Comparison of ENCODE assay signal across 8 mouse cellular contexts in genomic region chr5:3597171-3597570, GRCm38 (mm10). TPM values are rescaled to one million over a fixed set of nuclear protein-coding genes. Genes with fewer than 3 reads are reported as not detected.
DNase-seq lines count a peak whose midpoint lies in the region; ATAC-seq and TF ChIP-seq lines count a peak whose summit lies in the region.

No protein-coding gene starts in this region.

- H3K4me3 ChIP-seq in kidney, embryonic 15.5 days (replicated peaks): peak overlapping the region; percentile 75
- peak overlapping the region; percentile 83 for H3K4me3 ChIP-seq in embryonic facial prominence, embryonic 12.5 days
- H3K4me3 ChIP-seq in intestine, embryonic 15.5 days (replicated peaks): peak overlapping the region; percentile 73
- peak overlapping the region; percentile 72 for H3K4me3 ChIP-seq in midbrain, postnatal 0 days (ENCODE audit: low read depth, low read length)

- ATAC-seq in kidney, embryonic 15.5 days (replicated peaks; ENCODE audit: low FRiP score): no peak
- no peak for ATAC-seq in embryonic facial prominence, embryonic 12.5 days (ENCODE audit: insufficient number of reproducible peaks, insufficient read depth, low FRiP score, low TSS enrichment)
- no peak for ATAC-seq in intestine, embryonic 15.5 days
- ATAC-seq in midbrain, postnatal 0 days (ENCODE audit: low FRiP score): no peak

- no peaks in the 10 kb centered on the region for H3K27me3 ChIP-seq in kidney, embryonic 15.5 days
- H3K27me3 ChIP-seq in embryonic facial prominence, embryonic 12.5 days: no peaks in the 10 kb centered on the region
- H3K27me3 ChIP-seq in intestine, embryonic 15.5 days (replicated peaks): no peaks in the 10 kb centered on the region
- no peaks in the 10 kb centered on the region for H3K27me3 ChIP-seq in midbrain, postnatal 0 days (ENCODE audit: insufficient read depth, low read length)

- H3K36me3 ChIP-seq in kidney, embryonic 15.5 days: peaks cover 9% of the 10 kb centered on the region
- H3K36me3 ChIP-seq in embryonic facial prominence, embryonic 12.5 days: 0 out of 2 replicates have a peak, but pooled peaks cover 4% of the 10 kb centered on the region
- H3K36me3 ChIP-seq in intestine, embryonic 15.5 days: no peaks in the 10 kb centered on the region
- H3K36me3 ChIP-seq in midbrain, postnatal 0 days (ENCODE audit: insufficient read depth, low read length): 0 out of 2 replicates have a peak, but pooled peaks cover 2% of the 10 kb centered on the region

- no peaks in the 10 kb centered on the region for H3K9me3 ChIP-seq in kidney, embryonic 15.5 days (replicated peaks)
- no peaks in the 10 kb centered on the region for H3K9me3 ChIP-seq in embryonic facial prominence, embryonic 12.5 days
- no peaks in the 10 kb centered on the region for H3K9me3 ChIP-seq in intestine, embryonic 15.5 days
- H3K9me3 ChIP-seq in midbrain, postnatal 0 days (ENCODE audit: low read length): no peaks in the 10 kb centered on the region

- peaks cover 20% of the 10 kb centered on the region for H3K4me1 ChIP-seq in kidney, embryonic 15.5 days
- H3K4me1 ChIP-seq in embryonic facial prominence, embryonic 12.5 days: peaks cover 11% of the 10 kb centered on the region
- peaks cover 10% of the 10 kb centered on the region; the same call in 1 of the 2 replicates for H3K4me1 ChIP-seq in intestine, embryonic 15.5 days (replicated peaks)
- peaks cover 7% of the 10 kb centered on the region; the same call in 1 of the 2 replicates for H3K4me1 ChIP-seq in midbrain, postnatal 0 days (ENCODE audit: insufficient read depth, low read length)

- TF ChIP-seq CTCF in midbrain, postnatal 0 days (IDR thresholded peaks at IDR 0.05): no peak

- peak overlapping the region; percentile 64; the same call in 1 of the 2 replicates for H3K9ac ChIP-seq in kidney, embryonic 15.5 days
- H3K9ac ChIP-seq in embryonic facial prominence, embryonic 12.5 days: no peak overlapping the region
- peak overlapping the region; percentile 62 for H3K9ac ChIP-seq in intestine, embryonic 15.5 days
- H3K9ac ChIP-seq in midbrain, postnatal 0 days (replicated peaks; ENCODE audit: low read length, poor library complexity, severe bottlenecking): peak overlapping the region; percentile 77; the same call in 1 of the 2 replicates

- DNase-seq in kidney, adult 18-20 months: no peak
- DNase-seq in midbrain, postnatal 0 days (ENCODE audit: low spot score): no peak
- no peak for DNase-seq in retina, postnatal 1 day
- DNase-seq in layer of hippocampus, adult 9-11 months: no peak
- no peak for DNase-seq in urinary bladder, postnatal 25 days (ENCODE audit: low spot score)

- H3K4me2 ChIP-seq in kidney, embryonic 15.5 days: peak overlapping the region; percentile 82
- H3K4me2 ChIP-seq in embryonic facial prominence, embryonic 12.5 days (replicated peaks): peak overlapping the region; percentile 68
- H3K4me2 ChIP-seq in intestine, embryonic 15.5 days (replicated peaks): peak overlapping the region; percentile 71
- peak overlapping the region; percentile 72 for H3K4me2 ChIP-seq in midbrain, postnatal 0 days (ENCODE audit: low read depth, low read length, poor library complexity, severe bottlenecking)

- no peak overlapping the region for H3K27ac ChIP-seq in kidney, embryonic 15.5 days
- H3K27ac ChIP-seq in embryonic facial prominence, embryonic 12.5 days: no peak overlapping the region
- H3K27ac ChIP-seq in intestine, embryonic 15.5 days: no peak overlapping the region
- H3K27ac ChIP-seq in midbrain, postnatal 0 days (ENCODE audit: low read depth, low read length): no peak overlapping the region

RNA-seq across cellular contexts. Expression of gene Rbm48, which starts 0.8 kb away (rescaled TPM):
- polyA plus RNA-seq in kidney, embryonic 15.5 days (2015; fragmentation: Nextera tagmentation; extraction: Ambion mirVana): 14.1 and 15.1 TPM in 2 replicates
- 14.6 and 18.0 TPM in 2 replicates for polyA plus RNA-seq in embryonic facial prominence, embryonic 12.5 days (2016; fragmentation: Nextera tagmentation; extraction: Ambion mirVana)
- polyA plus RNA-seq in intestine, embryonic 15.5 days (2015; fragmentation: Nextera tagmentation; extraction: Ambion mirVana): 9.3 and 10.8 TPM in 2 replicates
- total RNA-seq in midbrain, postnatal 0 days (2014; rRNA removed): 14.5 and 17.0 TPM in 2 replicates
- polyA plus RNA-seq in midbrain, postnatal 0 days (2015; fragmentation: Nextera tagmentation; extraction: Ambion mirVana): 18.3 and 19.3 TPM in 2 replicates

RNA-seq across cellular contexts. Expression of gene Pex1, which starts 1.3 kb away (rescaled TPM):
- 16.8 and 18.3 TPM in 2 replicates for polyA plus RNA-seq in kidney, embryonic 15.5 days (2015; fragmentation: Nextera tagmentation; extraction: Ambion mirVana)
- polyA plus RNA-seq in embryonic facial prominence, embryonic 12.5 days (2016; fragmentation: Nextera tagmentation; extraction: Ambion mirVana): 16.7 and 20.8 TPM in 2 replicates
- 15.5 and 20.2 TPM in 2 replicates for polyA plus RNA-seq in intestine, embryonic 15.5 days (2015; fragmentation: Nextera tagmentation; extraction: Ambion mirVana)
- total RNA-seq in midbrain, postnatal 0 days (2014; rRNA removed): 21.0 and 24.1 TPM in 2 replicates
- polyA plus RNA-seq in midbrain, postnatal 0 days (2015; fragmentation: Nextera tagmentation; extraction: Ambion mirVana): 19.2 and 21.2 TPM in 2 replicates

RNA-seq across cellular contexts. Expression of gene 1700109H08Rik, which starts 25.8 kb away (rescaled TPM):
- polyA plus RNA-seq in kidney, embryonic 15.5 days (2015; fragmentation: Nextera tagmentation; extraction: Ambion mirVana): 3.0 and 3.4 TPM in 2 replicates
- 3.0 and 4.3 TPM in 2 replicates for polyA plus RNA-seq in embryonic facial prominence, embryonic 12.5 days (2016; fragmentation: Nextera tagmentation; extraction: Ambion mirVana)
- 1.6 and 1.7 TPM in 2 replicates for polyA plus RNA-seq in intestine, embryonic 15.5 days (2015; fragmentation: Nextera tagmentation; extraction: Ambion mirVana)
- 3.0 and 9.2 TPM in 2 replicates for total RNA-seq in midbrain, postnatal 0 days (2014; rRNA removed)
- 1.5 and 2.2 TPM in 2 replicates for polyA plus RNA-seq in midbrain, postnatal 0 days (2015; fragmentation: Nextera tagmentation; extraction: Ambion mirVana)

RNA-seq across cellular contexts. Expression of gene Fam133b, which starts 53.5 kb away (rescaled TPM):
- polyA plus RNA-seq in kidney, embryonic 15.5 days (2015; fragmentation: Nextera tagmentation; extraction: Ambion mirVana): 31.4 and 31.6 TPM in 2 replicates
- 39.3 and 39.4 TPM in 2 replicates for polyA plus RNA-seq in embryonic facial prominence, embryonic 12.5 days (2016; fragmentation: Nextera tagmentation; extraction: Ambion mirVana)
- polyA plus RNA-seq in intestine, embryonic 15.5 days (2015; fragmentation: Nextera tagmentation; extraction: Ambion mirVana): 20.8 and 23.5 TPM in 2 replicates
- total RNA-seq in midbrain, postnatal 0 days (2014; rRNA removed): 23.9 and 24.3 TPM in 2 replicates
- polyA plus RNA-seq in midbrain, postnatal 0 days (2015; fragmentation: Nextera tagmentation; extraction: Ambion mirVana): 20.3 and 25.1 TPM in 2 replicates

RNA-seq across cellular contexts. Expression of gene Tmbim7, which starts 53.8 kb away (rescaled TPM):
- polyA plus RNA-seq in kidney, embryonic 15.5 days (2015; fragmentation: Nextera tagmentation; extraction: Ambion mirVana): not detected in 2 replicates
- not detected in 2 replicates for polyA plus RNA-seq in embryonic facial prominence, embryonic 12.5 days (2016; fragmentation: Nextera tagmentation; extraction: Ambion mirVana)
- not detected in 2 replicates for polyA plus RNA-seq in intestine, embryonic 15.5 days (2015; fragmentation: Nextera tagmentation; extraction: Ambion mirVana)
- not detected in 2 replicates for total RNA-seq in midbrain, postnatal 0 days (2014; rRNA removed)
- polyA plus RNA-seq in midbrain, postnatal 0 days (2015; fragmentation: Nextera tagmentation; extraction: Ambion mirVana): not detected in 2 replicates
